Mouse (Mus musculus) right cerebral cortex, adult 2 months (tissue): ENCODE measurements at regions not wholly inside any gene's neighbourhood (a gene's known extent, or its start where the extent isn't known, plus 50 kb on each side); places are given as distances from the start of the nearest gene placed in this dataset.

Source experiments
- DNase-seq, 2 experiments: peaks; one replicate each; pipeline ENCODE4 v3.0.0; 2021 to 2022; ENCODE audit warnings: low spot score in 2 of 2

DNA sequence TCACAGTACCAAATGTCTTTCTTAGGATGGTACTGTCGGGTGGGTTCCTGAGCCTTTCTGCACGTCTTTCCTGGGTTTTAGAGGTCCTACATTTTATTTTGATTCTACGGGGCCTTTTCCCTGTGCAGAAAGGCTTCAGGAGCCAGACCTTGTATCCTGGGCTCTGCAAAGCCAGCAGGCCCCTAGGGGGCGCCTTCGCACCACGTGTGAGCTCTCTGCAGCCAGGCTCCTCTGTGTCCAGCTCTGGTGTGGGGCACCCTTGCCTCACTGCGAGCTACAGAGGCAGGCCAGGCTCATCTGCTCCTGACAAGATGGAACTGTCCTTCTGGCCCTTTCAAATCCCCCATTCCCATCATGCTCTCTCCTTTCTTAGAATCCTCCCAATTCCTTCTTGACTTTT, 53.3 kb upstream of the Usp3 start:
- DNase-seq = peak; percentile 90 to 93

DNA sequence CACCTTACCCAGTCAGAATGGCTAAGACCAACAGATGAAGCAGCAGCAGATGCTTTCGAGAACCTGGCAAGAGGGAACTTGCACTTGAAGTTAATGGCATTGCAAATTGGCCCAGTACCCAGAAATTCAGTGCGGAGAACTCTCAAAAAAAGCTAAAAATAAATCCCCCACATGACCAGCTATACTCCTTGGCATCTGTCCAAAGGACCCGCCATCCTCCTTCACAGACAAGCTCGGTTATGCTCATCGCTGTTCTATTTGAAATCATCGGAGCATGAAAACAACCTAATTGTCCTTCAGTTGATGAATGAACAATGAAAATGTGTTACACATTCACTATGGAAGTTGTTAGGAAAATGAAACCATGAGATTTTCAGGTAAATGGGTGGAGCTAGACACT, 58.4 kb upstream of the Usp3 start:
- DNase-seq = no peak

DNA sequence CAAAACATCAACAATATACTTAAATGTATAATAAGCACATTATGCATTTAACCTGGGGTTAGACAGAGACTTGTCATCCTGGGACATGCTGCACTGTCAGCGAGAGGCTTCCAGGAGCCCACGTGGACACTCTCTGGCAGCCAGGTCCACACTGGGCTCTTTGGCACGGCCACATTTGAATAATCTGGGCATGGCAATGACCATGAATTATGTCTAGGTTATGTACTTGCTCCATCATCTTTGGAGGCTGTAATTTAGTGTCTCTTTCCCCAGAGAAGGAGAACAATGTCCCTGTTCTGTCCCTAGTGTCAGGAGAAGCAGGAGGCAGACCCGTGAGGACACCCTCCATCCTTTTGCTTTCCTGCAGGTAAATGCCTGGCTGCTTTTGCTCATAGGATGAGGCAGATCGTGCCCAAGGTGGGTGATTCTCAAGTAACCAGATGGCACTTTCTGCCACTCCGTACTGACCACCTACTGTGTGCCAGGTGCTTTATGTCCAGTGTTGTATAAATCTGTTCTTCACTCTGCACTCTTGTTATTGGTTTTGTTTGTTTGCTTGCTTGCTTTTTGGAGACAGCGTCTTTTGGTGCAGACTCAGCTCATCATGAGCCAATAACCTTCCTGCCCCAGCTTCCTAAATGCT, 56.2 kb upstream of the Car12 start:
- no peak for DNase-seq

DNA sequence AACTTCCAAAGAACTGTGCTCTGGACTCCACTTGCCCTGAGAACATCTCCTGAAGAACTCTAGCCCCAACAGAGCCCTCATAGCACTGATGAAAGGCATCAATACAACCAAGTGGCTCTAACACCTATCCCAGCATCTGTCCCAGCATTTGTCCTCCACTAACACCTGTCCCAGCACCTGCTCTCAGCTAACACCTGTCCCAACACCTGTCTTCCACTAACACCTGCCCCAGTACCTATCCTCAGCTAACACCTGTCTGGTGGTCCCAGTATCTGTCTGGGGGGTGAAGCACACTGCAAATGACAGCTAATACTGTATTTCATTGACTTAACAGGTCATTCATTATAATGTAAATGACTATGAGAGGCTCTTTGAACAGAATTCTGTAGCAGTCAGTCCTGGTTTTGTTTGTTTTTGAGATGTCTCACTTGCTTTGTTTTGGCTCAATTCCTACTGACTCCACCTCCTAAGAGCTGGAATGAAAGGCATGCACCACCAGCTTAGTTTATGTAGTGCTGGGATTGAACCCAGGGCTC, 54.7 kb upstream of the Car12 start:
- DNase-seq = no peak

DNA sequence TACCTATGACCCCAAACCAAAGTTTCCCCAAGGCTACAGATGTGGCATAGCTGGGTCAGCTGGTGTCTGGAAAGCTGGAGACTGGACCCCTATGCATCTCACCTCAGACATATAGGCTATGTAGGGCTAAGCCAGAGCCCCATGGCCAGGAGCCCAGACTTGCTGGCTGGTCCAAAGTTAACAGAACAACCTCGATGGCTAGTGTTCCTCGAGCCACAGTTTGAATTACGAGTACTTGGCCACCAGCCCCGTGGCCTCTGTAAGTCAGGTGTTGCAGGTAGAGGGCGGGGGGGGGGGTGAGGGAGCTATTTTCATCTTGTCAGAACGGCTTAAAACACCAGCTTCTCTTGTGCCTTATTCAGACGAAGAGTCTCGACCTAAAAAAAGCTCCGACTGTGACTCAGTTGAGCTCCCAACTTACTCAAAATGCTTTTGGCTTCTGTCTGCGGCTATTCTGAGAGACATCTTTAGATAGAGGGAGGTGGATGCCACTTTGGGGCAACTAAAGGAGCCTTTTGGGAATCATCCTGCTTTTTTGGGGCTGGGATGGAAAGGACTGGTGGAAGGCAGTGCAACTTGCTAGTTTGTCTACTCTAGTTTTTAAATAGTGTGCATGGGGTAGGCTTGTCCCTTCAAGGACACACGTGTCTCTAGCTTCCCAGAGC, 53.6 kb upstream of the Car12 start:
- DNase-seq = peak; percentile 37 to 43

DNA sequence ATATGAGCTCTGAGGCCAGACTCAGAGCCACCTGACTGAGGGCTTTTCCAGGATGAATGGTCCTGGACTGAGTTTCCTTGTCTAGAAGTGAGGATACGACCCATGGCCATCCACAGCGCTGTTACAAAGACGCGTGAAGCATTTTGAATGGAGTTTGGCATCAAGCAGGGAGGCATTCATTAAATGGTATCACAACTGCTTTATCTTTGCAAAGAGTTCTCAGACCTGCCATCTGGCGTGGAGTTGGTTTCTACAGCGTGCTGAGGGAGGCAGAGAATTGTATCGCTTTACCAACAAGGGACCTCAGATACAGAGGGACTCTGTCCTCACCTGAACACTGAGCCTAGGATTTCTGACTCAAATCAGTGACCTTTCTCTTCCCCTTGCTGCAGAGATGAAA, 51.9 kb upstream of the Car12 start:
- DNase-seq = peak in 1 of 2 experiments; percentile 23

DNA sequence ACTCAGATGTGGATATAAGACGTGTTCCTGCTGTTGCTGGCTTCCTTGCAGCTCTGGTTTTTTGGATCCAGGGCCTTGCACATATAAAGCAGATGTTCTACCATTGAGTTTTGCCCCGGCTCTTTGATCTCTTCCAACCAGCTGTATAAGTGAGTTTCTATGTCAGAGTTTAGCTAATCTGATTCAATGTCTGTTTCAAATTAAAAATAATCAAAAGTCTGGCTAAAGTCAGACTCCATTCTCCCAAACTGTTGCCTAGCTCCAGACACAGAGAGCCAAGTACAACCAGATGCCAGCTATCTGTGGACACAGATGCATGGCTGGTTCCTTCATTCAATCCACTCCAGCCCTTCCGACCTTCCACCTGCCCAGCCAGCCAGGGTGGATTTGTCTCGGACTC, 51.0 kb upstream of the Car12 start:
- no peak for DNase-seq
